Comparison of ENCODE assay signal across 8 mouse cellular contexts in the genomic region with DNA sequence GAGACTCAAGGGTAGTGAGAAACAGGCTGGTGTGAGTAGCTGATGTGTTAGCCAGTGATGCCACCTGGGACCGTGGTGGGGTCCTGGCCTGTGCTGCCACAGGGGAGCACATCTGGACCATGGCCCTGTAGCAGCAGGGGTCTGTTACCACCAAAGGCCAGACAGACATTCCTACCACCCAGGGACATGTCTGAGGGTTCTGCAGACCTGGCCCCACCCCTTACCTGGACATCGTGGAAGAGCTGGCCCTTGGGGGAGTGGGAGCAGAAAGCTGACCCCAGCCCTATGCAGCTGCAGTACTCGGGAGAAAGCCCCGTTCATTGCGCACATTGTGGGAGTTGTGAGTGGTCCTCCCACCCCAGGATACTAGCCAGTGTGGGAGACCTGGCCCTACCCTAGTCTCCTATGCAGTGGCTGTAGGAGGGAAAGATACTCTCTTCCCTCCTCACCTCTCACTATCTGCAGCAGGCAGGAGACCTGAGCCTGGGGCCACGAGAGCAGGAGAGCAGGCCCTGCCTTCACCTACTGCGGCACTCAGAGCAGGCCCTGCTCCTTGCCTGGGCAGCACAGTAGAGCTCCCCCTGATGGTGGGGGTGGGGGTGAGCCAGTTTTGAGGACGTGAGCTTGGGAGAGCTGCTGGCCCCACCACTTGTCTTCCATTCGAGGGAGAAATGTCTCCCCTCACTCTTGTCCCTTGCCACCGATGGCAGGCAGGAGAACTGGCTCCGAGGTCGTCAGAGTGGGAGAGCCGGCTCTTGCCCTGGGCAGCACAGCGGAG.
DNase-seq lines count a peak whose midpoint lies in the region; ATAC-seq and TF ChIP-seq lines count a peak whose summit lies in the region.

No protein-coding gene starts in this region.

- no peak for DNase-seq in layer of hippocampus, adult 2 months (ENCODE audit: low spot score in 2 of 2)
- no peak for DNase-seq in layer of hippocampus, adult 9-11 months
- no peak for DNase-seq in embryonic facial prominence, embryonic 14.5 days (ENCODE audit: low spot score)
- no peak for DNase-seq in intestine, embryonic 14.5 days (ENCODE audit: low spot score)
- DNase-seq in right cerebral cortex, postnatal 14 days = no peak
- DNase-seq in gastrocnemius, adult 18-20 months (ENCODE audit: low spot score) = no peak
- DNase-seq in right cerebral cortex, adult 18-20 months = no peak

- ATAC-seq in embryonic facial prominence, embryonic 14.5 days (ENCODE audit: low read depth) = peak; percentile 33
- ATAC-seq in intestine, embryonic 14.5 days (replicated peaks; ENCODE audit: low FRiP score, low TSS enrichment, low read depth) = 0 out of 2 replicates have a peak, but pooled peaks have one; percentile 27
- ATAC-seq in neural tube, embryonic 12.5 days (ENCODE audit: low FRiP score, low read depth) = peak; percentile 75

- peak; percentile 42 for TF ChIP-seq CTCF in layer of hippocampus, adult 2 months (conservative IDR thresholded peaks at IDR 0.05)

- H3K4me2 ChIP-seq in embryonic facial prominence, embryonic 14.5 days (ENCODE audit: low read depth, low read length) = no peak overlapping the region
- H3K4me2 ChIP-seq in intestine, embryonic 14.5 days (ENCODE audit: low read length) = no peak overlapping the region
- H3K4me2 ChIP-seq in neural tube, embryonic 12.5 days (replicated peaks) = no peak overlapping the region

- H3K36me3 ChIP-seq in embryonic facial prominence, embryonic 14.5 days (ENCODE audit: control insufficient read depth, insufficient read depth, low read length) = no peaks in the 10 kb centered on the region
- H3K36me3 ChIP-seq in intestine, embryonic 14.5 days (ENCODE audit: control insufficient read depth, insufficient read depth, low read length) = no peaks in the 10 kb centered on the region
- no peaks in the 10 kb centered on the region for H3K36me3 ChIP-seq in neural tube, embryonic 12.5 days

- no peaks in the 10 kb centered on the region for H3K9me3 ChIP-seq in embryonic facial prominence, embryonic 14.5 days (ENCODE audit: control insufficient read depth, low read length)
- no peaks in the 10 kb centered on the region for H3K9me3 ChIP-seq in intestine, embryonic 14.5 days (ENCODE audit: control insufficient read depth, low read length)
- H3K9me3 ChIP-seq in neural tube, embryonic 12.5 days = no peaks in the 10 kb centered on the region

- H3K9ac ChIP-seq in embryonic facial prominence, embryonic 14.5 days (ENCODE audit: low read depth, low read length) = no peak overlapping the region
- H3K9ac ChIP-seq in intestine, embryonic 14.5 days (ENCODE audit: low read length) = no peak overlapping the region
- H3K9ac ChIP-seq in neural tube, embryonic 12.5 days = no peak overlapping the region

- no peaks in the 10 kb centered on the region for H3K27me3 ChIP-seq in embryonic facial prominence, embryonic 14.5 days (replicated peaks; ENCODE audit: control insufficient read depth, insufficient read depth, low read length)
- no peaks in the 10 kb centered on the region for H3K27me3 ChIP-seq in intestine, embryonic 14.5 days (replicated peaks; ENCODE audit: control insufficient read depth, insufficient read depth, low read length)
- no peaks in the 10 kb centered on the region for H3K27me3 ChIP-seq in neural tube, embryonic 12.5 days (replicated peaks)

- no peaks in the 10 kb centered on the region for H3K4me1 ChIP-seq in embryonic facial prominence, embryonic 14.5 days (ENCODE audit: control insufficient read depth, insufficient read depth, low read length)
- H3K4me1 ChIP-seq in intestine, embryonic 14.5 days (replicated peaks; ENCODE audit: control insufficient read depth, insufficient read depth, low read length) = no peaks in the 10 kb centered on the region; the same call in 1 of the 2 replicates
- H3K4me1 ChIP-seq in neural tube, embryonic 12.5 days = no peaks in the 10 kb centered on the region

- WGBS in embryonic facial prominence, embryonic 14.5 days = 66% methylated on average over 13 of the region's 14 CpGs
- 75% methylated on average over 14 of the region's 14 CpGs for whole genome bisulfite sequencing in intestine, embryonic 14.5 days
- 84% methylated on average over 14 of the region's 14 CpGs for WGBS in neural tube, embryonic 12.5 days

- no peak overlapping the region for H3K4me3 ChIP-seq in layer of hippocampus, adult 2 months
- H3K4me3 ChIP-seq in embryonic facial prominence, embryonic 14.5 days (ENCODE audit: low read depth, low read length) = no peak overlapping the region
- H3K4me3 ChIP-seq in intestine, embryonic 14.5 days (ENCODE audit: low read depth, low read length) = no peak overlapping the region
- H3K4me3 ChIP-seq in neural tube, embryonic 12.5 days = no peak overlapping the region

- no peak overlapping the region for H3K27ac ChIP-seq in layer of hippocampus, adult 2 months
- H3K27ac ChIP-seq in embryonic facial prominence, embryonic 14.5 days (replicated peaks; ENCODE audit: low read depth, low read length) = no peak overlapping the region
- no peak overlapping the region for H3K27ac ChIP-seq in intestine, embryonic 14.5 days (ENCODE audit: low read depth)
- no peak overlapping the region for H3K27ac ChIP-seq in neural tube, embryonic 12.5 days
